Mouse (Mus musculus) CH12.LX (cell line): ENCODE results near the gene Klhl31.
A peak's percentile ranks its signal among the peaks of the same experiment; 100 is the strongest.

ENCODE experiments used
- CHD1 ChIP-seq: IDR thresholded peaks from 2 replicates; pipeline ENCODE4 v1.6.1; 2012; ENCODE audit warnings: low read depth, low read length, improper control_type of control experiment, inconsistent platforms
- CHD2 ChIP-seq: IDR thresholded peaks from 2 replicates; pipeline ENCODE4 v1.6.1; 2011; ENCODE audit warnings: low read length, improper control_type of control experiment
- CTCF ChIP-seq, 2 experiments: IDR thresholded peaks in 1 of 2; conservative IDR thresholded peaks in 1 of 2; 2 replicates each; pipeline ENCODE4 v1.5.1; 2011 to 2012; ENCODE audit warnings: low read depth in 2 of 2, low read length in 2 of 2, improper control_type of control experiment in 1 of 2, inconsistent platforms in 1 of 2, mild to moderate bottlenecking in 1 of 2, moderate library complexity in 1 of 2
- EP300 ChIP-seq: IDR thresholded peaks from 2 replicates; pipeline ENCODE4 v1.6.1; 2011; ENCODE audit warnings: low read length, improper control_type of control experiment
- HCFC1 ChIP-seq: IDR thresholded peaks from 2 replicates; pipeline ENCODE4 v1.6.1; 2012; ENCODE audit warnings: low read depth, mild to moderate bottlenecking, inconsistent platforms, low read length, improper control_type of control experiment
- JUND ChIP-seq: conservative IDR thresholded peaks from 2 replicates; pipeline ENCODE4 v1.6.1; 2011; ENCODE audit warnings: low read depth, low read length, improper control_type of control experiment
- MEF2A ChIP-seq: IDR thresholded peaks from 2 replicates; pipeline ENCODE4 v1.6.1; 2014; ENCODE audit warnings: low read depth, mild to moderate bottlenecking, inconsistent platforms, low read length, improper control_type of control experiment, borderline replicate concordance
- NELFE ChIP-seq: IDR thresholded peaks from 2 replicates; pipeline ENCODE4 v1.6.1; 2011; ENCODE audit warnings: low read depth, low read length, improper control_type of control experiment
- POLR2A ChIP-seq: IDR thresholded peaks from 2 replicates; pipeline ENCODE4 v1.6.1; 2011; ENCODE audit warnings: low read depth, mild to moderate bottlenecking, improper control_type of control experiment, low read length
- RCOR1 ChIP-seq: conservative IDR thresholded peaks from 2 replicates; pipeline ENCODE4 v1.6.1; 2012; ENCODE audit warnings: low read depth, mild to moderate bottlenecking, inconsistent platforms, low read length, improper control_type of control experiment

DNA sequence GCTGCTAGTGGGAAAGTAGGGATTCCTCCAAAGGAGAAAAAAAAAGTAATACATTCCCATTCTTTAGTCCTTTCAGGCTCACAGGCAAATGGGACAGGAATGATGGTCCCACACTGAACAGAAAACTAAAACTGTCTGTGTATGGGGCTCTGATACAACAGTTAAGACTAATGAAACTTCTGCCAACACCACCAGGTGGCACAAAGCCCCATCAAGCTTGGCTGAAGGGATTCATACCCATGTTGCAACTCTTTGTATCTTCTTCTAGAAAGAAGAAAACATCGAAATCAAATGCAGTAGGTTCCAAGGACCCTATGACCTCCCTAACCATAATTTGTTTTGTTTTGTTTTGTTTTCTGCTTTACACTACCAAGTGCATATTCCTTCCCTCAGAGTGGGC is 57.1 kb downstream of the Klhl31 start:
- TF ChIP-seq CTCF (conservative IDR thresholded peaks at IDR 0.05 in 1 of 2, IDR thresholded peaks at IDR 0.05 in 1 of 2; ENCODE audit: low read depth in 2 of 2, low read length in 2 of 2): peak; percentile 9 to 70; a peak in 2 of 4 replicates
- no peak for TF ChIP-seq HCFC1
- no peak for TF ChIP-seq JUND
- no peak for TF ChIP-seq MEF2A
- TF ChIP-seq EP300: no peak
- no peak for TF ChIP-seq POLR2A
- TF ChIP-seq CHD2: no peak
- TF ChIP-seq CHD1: no peak
- no peak for TF ChIP-seq NELFE
- TF ChIP-seq RCOR1: no peak
